Mouse (Mus musculus): ENCODE measurements around the gene Zmynd12. TPM values are rescaled to one million over a fixed set of nuclear protein-coding genes. Genes with fewer than 3 reads are reported as not detected.

Gene Zmynd12
- total RNA-seq, 2 experiments from 2014 or later, result not detected

Other genes starting within 250 kb of the Zmynd12 start
- gene Zfp691, start 248.6 kb upstream of the Zmynd12 start, total RNA-seq (2021), result 10 to 100 TPM; 16.3 to 17.5 TPM
- not detected for gene Ermap, start 232.8 kb upstream of the Zmynd12 start, total RNA-seq (2021)
- gene Svbp, start 227.5 kb upstream of the Zmynd12 start, total RNA-seq (2021), result 10 to 100 TPM; 13.9 to 17.4 TPM
- gene Tmem269, start 204.6 kb upstream of the Zmynd12 start, total RNA-seq (2021), result under 1 TPM in 1 of 2 experiments, not detected in 1; 0.56 TPM
- 10 to 100 TPM; 22.5 to 22.8 TPM for gene AU022252, start 190.1 kb upstream of the Zmynd12 start, total RNA-seq (2021)
- gene P3h1, start 189.9 kb upstream of the Zmynd12 start, total RNA-seq (2021), result 10 to 100 TPM; 12.0 to 12.6 TPM
- 1 to 10 TPM; 3.2 to 3.8 TPM for gene Cldn19, start 167.4 kb upstream of the Zmynd12 start, total RNA-seq (2021)
- gene Ybx1, start 128.2 kb upstream of the Zmynd12 start, total RNA-seq (2021), result 100 to 1,000 TPM; 509 to 515 TPM
- gene Ppih, start 102.3 kb upstream of the Zmynd12 start, total RNA-seq (2021), result 1 to 10 TPM; 7.0 to 7.8 TPM
- under 1 TPM in 1 of 2 experiments, not detected in 1; 0.11 TPM for gene Ccdc30, start 7.3 kb upstream of the Zmynd12 start, total RNA-seq (2021)
- gene Ppcs, start 394 bp upstream of the Zmynd12 start, total RNA-seq (2021), result 1 to 10 TPM; 5.1 to 5.2 TPM
- gene Rimkla, start 69.8 kb downstream of the Zmynd12 start, total RNA-seq (2021), result not detected
- 10 to 100 TPM; 18.6 to 26.1 TPM for gene Foxj3, start 114.2 kb downstream of the Zmynd12 start, total RNA-seq (2021)
- 1 to 10 TPM; 4.3 TPM for gene Frg2f1, start 116.7 kb downstream of the Zmynd12 start, total RNA-seq (2021)
- not detected for gene Guca2a, start 214.9 kb downstream of the Zmynd12 start, total RNA-seq (2021)
- not detected for gene Guca2b, start 236.1 kb downstream of the Zmynd12 start, total RNA-seq (2021)